8 mouse cellular contexts compared by ENCODE assay signal in genomic region chr13:23732156-23732804, GRCm38 (mm10). TPM values are rescaled to one million over a fixed set of nuclear protein-coding genes. Genes with fewer than 3 reads are reported as not detected.
DNase-seq lines count a peak whose midpoint lies in the region; ATAC-seq and TF ChIP-seq lines count a peak whose summit lies in the region.

No protein-coding gene starts in this region.

- ATAC-seq in Patski, result no peak

- POLR2A ChIA-PET in Patski (lab: Charles Lee), result interaction anchor here (3.5 kb wide), 1 partner anchor 31 kb away, joined by 12 read pairs; no protein-coding TSS in a partner anchor

- DNase-seq in cerebellum, postnatal 10 days, result peak; percentile 42 to 61
- no peak for DNase-seq in cerebellum, adult 8-10 months
- DNase-seq in left cerebral cortex, postnatal 25 days (ENCODE audit: low spot score in 2 of 2), result peak; percentile 44 to 51
- DNase-seq in left cerebral cortex, postnatal 36 days (ENCODE audit: low spot score in 2 of 2), result no peak
- no peak for DNase-seq in Patski (ENCODE audit: low read depth, low spot score)
- peak; percentile 46 to 48 for DNase-seq in kidney, postnatal 36 days
- peak; percentile 35 for DNase-seq in thymus, postnatal 25 days
- DNase-seq in frontal cortex, postnatal 10 days (ENCODE audit: low spot score in 2 of 2), result no peak

- in situ Hi-C loops in Patski (cut with MboI; ENCODE audit: low pct_unique_long_range_greater_than_20kb), result loop anchor here (10.0 to 25.0 kb wide), 2 partner anchors 107 to 295 kb away; partner anchors contain the start of genes Hist1h1e and Hist1h2be

- no peaks in the 10 kb centered on the region for H3K27me3 ChIP-seq in Patski

- intact Hi-C loops in left cerebral cortex, postnatal 25 days (cut with DNase I), result loop anchor here (1.0 kb wide), 1 partner anchor 31 kb away; no protein-coding TSS in a partner anchor
- intact Hi-C loops in left cerebral cortex, postnatal 36 days (cut with DNase I), result loop anchor here (1.0 kb wide), 1 partner anchor 31 kb away; no protein-coding TSS in a partner anchor

- CTCF ChIA-PET in Patski (lab: Charles Lee), result interaction anchor here (0.9 to 15.1 kb wide), 4 partner anchors 21 to 49 kb away, joined by 3 to 137 read pairs (median 12); partner anchors contain the start of genes Hist1h2ac, Hist1h2bc and Hist1h4c

- peak; percentile 81 for TF ChIP-seq CTCF in Patski (IDR thresholded peaks at IDR 0.05)

RNA-seq across cellular contexts. Expression of gene Hist1h1c, which starts 6.3 kb away (rescaled TPM):
- total RNA-seq in left cerebral cortex, postnatal 25 days (2021), result 10 to 100 TPM; 51.7 to 71.1 TPM
- total RNA-seq in left cerebral cortex, postnatal 36 days (2021), result 10 to 100 TPM; 68.2 to 74.7 TPM
- polyA plus RNA-seq in Patski (2021), result 245 TPM

RNA-seq across cellular contexts. Expression of gene Hist1h3c, which starts 13.1 kb away (rescaled TPM):
- 1 to 10 TPM; 1.9 to 2.6 TPM for total RNA-seq in left cerebral cortex, postnatal 25 days (2021)
- 1 to 10 TPM; 1.9 to 2.6 TPM for total RNA-seq in left cerebral cortex, postnatal 36 days (2021)
- 0.73 TPM for polyA plus RNA-seq in Patski (2021)

RNA-seq across cellular contexts. Expression of gene Hist1h2bb, which starts 14.3 kb away (rescaled TPM):
- total RNA-seq in left cerebral cortex, postnatal 25 days (2021), result 10 to 100 TPM; 17.5 to 23.2 TPM
- total RNA-seq in left cerebral cortex, postnatal 36 days (2021), result 10 to 100 TPM; 17.9 to 19.8 TPM
- 0.41 TPM for polyA plus RNA-seq in Patski (2021)

RNA-seq across cellular contexts. Expression of gene Hist1h2ab, which starts 18.6 kb away (rescaled TPM):
- total RNA-seq in left cerebral cortex, postnatal 25 days (2021), result 10 to 100 TPM; 27.5 to 31.4 TPM
- 10 to 100 TPM; 28.3 to 44.5 TPM for total RNA-seq in left cerebral cortex, postnatal 36 days (2021)
- 0.40 TPM for polyA plus RNA-seq in Patski (2021)

RNA-seq across cellular contexts. Expression of gene Hist1h3b, which starts 19.8 kb away (rescaled TPM):
- total RNA-seq in left cerebral cortex, postnatal 25 days (2021), result 10 to 100 TPM in 1 of 2 experiments, 1 to 10 TPM in 1; 9.3 to 14.5 TPM
- 10 to 100 TPM in 1 of 2 experiments, 1 to 10 TPM in 1; 9.7 to 14.5 TPM for total RNA-seq in left cerebral cortex, postnatal 36 days (2021)
- 0.65 TPM for polyA plus RNA-seq in Patski (2021)

Comparison
In these comparisons a context has a peak if more than half of its experiments do, and no peak if none do; other contexts are left out.
1. DNase-seq: peak in cerebellum, postnatal 10 days (2 of 2), left cerebral cortex, postnatal 25 days (2 of 2), kidney, postnatal 36 days (2 of 2) and thymus, postnatal 25 days (single experiment); none in cerebellum, adult 8-10 months (single experiment), left cerebral cortex, postnatal 36 days (0 of 2), Patski (single experiment) and frontal cortex, postnatal 10 days (0 of 2).